Mouse (Mus musculus) liver, embryonic 14.5 days (tissue): Measurements from ENCODE around the gene Kctd20. TPM values are rescaled to one million over a fixed set of nuclear protein-coding genes. Genes with fewer than 3 reads are reported as not detected.

Experiments
- ATAC-seq: fragments of 200-750 bp; cut with Nextera tagmentation; 2 replicates; pipeline ENCODE4 v1.8.0; 2017; ENCODE audit warnings: moderate number of reproducible peaks, mild to moderate bottlenecking, moderate library complexity; ENCODE audit not compliant: insufficient read depth
- DNase-seq, 3 experiments: peaks; one replicate each; pipeline ENCODE4 v3.0.0-alpha.2; 2012 to 2013; ENCODE audit warnings: low read depth in 3 of 3, low spot score in 3 of 3
- H3K27ac ChIP-seq: fragments of 300-500 bp; sonication (generic); 2 replicates; pipeline ENCODE4 v1.5.1; 2014; ENCODE audit warnings: moderate library complexity, mild to moderate bottlenecking, control low read depth, inconsistent platforms
- H3K27me3 ChIP-seq: fragments of 300-500 bp; sonication (generic); 2 replicates; pipeline ENCODE4 v1.6.1; 2014; ENCODE audit warnings: mild to moderate bottlenecking, low read length, moderate library complexity; ENCODE audit not compliant: control insufficient read depth, insufficient read depth
- H3K36me3 ChIP-seq: fragments of 300-500 bp; sonication (generic); replicated peaks from 2 replicates; pipeline ENCODE4 v1.6.1; 2014; ENCODE audit warnings: low read depth; ENCODE audit not compliant: control insufficient read depth, insufficient read depth
- H3K4me1 ChIP-seq, 2 experiments: fragments of 200-500 bp in 1 of 2; fragments of 300-500 bp in 1 of 2; sonication (generic) in 1 of 2; replicated peaks; 2 replicates each; pipeline ENCODE4 v1.6.1; 2012 to 2014; ENCODE audit warnings: antibody characterized with exemption in 1 of 2, inconsistent platforms in 1 of 2, low read length in 1 of 2; ENCODE audit not compliant: control insufficient read depth in 2 of 2, insufficient read depth in 2 of 2
- H3K4me2 ChIP-seq: fragments of 300-500 bp; sonication (generic); 2 replicates; pipeline ENCODE4 v1.6.1; 2014; ENCODE audit warnings: low read depth, mild to moderate bottlenecking, control low read depth, moderate library complexity
- H3K4me3 ChIP-seq, 2 experiments: fragments of 200-500 bp in 1 of 2; fragments of 300-500 bp in 1 of 2; sonication (generic) in 1 of 2; 2 replicates each; pipeline ENCODE4 v1.5.1; 2012 to 2014; ENCODE audit warnings: low read depth in 2 of 2, low read length in 2 of 2, mild to moderate bottlenecking in 2 of 2, control low read depth in 1 of 2, inconsistent platforms in 1 of 2, moderate library complexity in 1 of 2; ENCODE audit not compliant: insufficient read depth in 1 of 2
- H3K9ac ChIP-seq: fragments of 300-500 bp; sonication (generic); replicated peaks from 2 replicates; pipeline ENCODE4 v1.6.1; 2014; ENCODE audit warnings: mild to moderate bottlenecking, control low read depth, moderate library complexity
- H3K9me3 ChIP-seq: fragments of 300-500 bp; sonication (generic); 2 replicates; pipeline ENCODE4 v1.6.1; 2016; ENCODE audit warnings: low read length, mixed read lengths; ENCODE audit not compliant: control insufficient read depth
- CTCF ChIP-seq: IDR thresholded peaks from 2 replicates; pipeline ENCODE4 v1.5.1; 2016; ENCODE audit warnings: antibody characterized with exemption, low read depth, control low read depth
- EP300 ChIP-seq: IDR thresholded peaks from 2 replicates; pipeline ENCODE4 v1.6.1; 2016; ENCODE audit warnings: antibody characterized with exemption, low read depth
- WGBS: fragments of 180-500 bp; shearing (Covaris S2); extraction: QIAGEN DNeasy Blood & Tissue Kit; methylation state at CpG from one replicate; pipeline ENCODE4 v1.1.7; 2014; ENCODE audit not compliant: insufficient replicate concordance; 5-methylcytosine and 5-hydroxymethylcytosine counted together
- polyA plus RNA-seq, 2 experiments: library from polyadenylated mRNA; depleted of rRNA in 1 of 2; stranded (reverse) in 1 of 2; unstranded in 1 of 2; fragments of >200 nt; fragmentation: Nextera tagmentation in 1 of 2; extraction: Ambion mirVana in 1 of 2; gene quantifications; 2 replicates each; pipeline versions ENCODE4 v1.2.1 to v1.2.3; 2012 to 2014

The Kctd20 gene
- polyA plus RNA-seq, 2 experiments: 30.4 to 55.3 TPM

GRCm38 (mm10) chr17:28960597-28960996 lies 8.8 kb downstream of the Kctd20 start:
- WGBS: 65% methylated on average over 10 of the region's 10 CpGs
- no peaks in the 10 kb centered on the region for H3K27me3 ChIP-seq
- ATAC-seq (no peak), DNase-seq (no peak)
- peaks cover 0 to 9% of the 10 kb centered on the region in 2 experiments; a peak in 2 of 4 replicates for H3K4me1 ChIP-seq
- no peak overlapping the region for H3K4me3 ChIP-seq
- H3K36me3 ChIP-seq: peaks cover 62% of the 10 kb centered on the region
- no peaks in the 10 kb centered on the region for H3K9me3 ChIP-seq
- no peak overlapping the region for H3K27ac ChIP-seq
- no peak overlapping the region for H3K4me2 ChIP-seq
- TF ChIP-seq EP300: no peak
- no peak for TF ChIP-seq CTCF
- no peak overlapping the region for H3K9ac ChIP-seq

GRCm38 (mm10) chr17:28961596-28961995 lies 9.8 kb downstream of the Kctd20 start:
- peaks cover 72% of the 10 kb centered on the region for H3K36me3 ChIP-seq
- H3K27ac ChIP-seq: no peak overlapping the region
- H3K4me2 ChIP-seq: no peak overlapping the region
- H3K27me3 ChIP-seq: no peaks in the 10 kb centered on the region
- ATAC-seq (0 out of 2 replicates have a peak, but pooled peaks have one; percentile 19), DNase-seq (no peak)
- peaks cover 0 to 9% of the 10 kb centered on the region in 2 experiments; a peak in 2 of 4 replicates for H3K4me1 ChIP-seq
- no peak overlapping the region for H3K4me3 ChIP-seq
- TF ChIP-seq CTCF (no peak), EP300 (no peak)
- WGBS: 83% methylated on average over 10 of the region's 10 CpGs
- no peaks in the 10 kb centered on the region for H3K9me3 ChIP-seq
- no peak overlapping the region for H3K9ac ChIP-seq

GRCm38 (mm10) chr17:28967021-28967610 lies 15.4 kb downstream of the Kctd20 start:
- no peak for ATAC-seq
- H3K27ac ChIP-seq: no peak overlapping the region
- no peaks in the 10 kb centered on the region for H3K9me3 ChIP-seq
- no peaks in the 10 kb centered on the region for H3K27me3 ChIP-seq
- no peak overlapping the region for H3K4me3 ChIP-seq
- TF ChIP-seq CTCF (no peak), EP300 (no peak)
- no peak overlapping the region for H3K4me2 ChIP-seq
- peaks cover 7% of the 10 kb centered on the region in 2 experiments for H3K4me1 ChIP-seq
- WGBS: 39% methylated on average over 11 of the region's 11 CpGs
- DNase-seq: no peak
- H3K9ac ChIP-seq: no peak overlapping the region
- H3K36me3 ChIP-seq: peaks cover 93% of the 10 kb centered on the region

- H3K36me3 ChIP-seq: peaks cover 77% of the 10 kb centered on the region
- no peak for DNase-seq
- H3K27ac ChIP-seq: no peak overlapping the region
- no peak overlapping the region for H3K9ac ChIP-seq
- no peaks in the 10 kb centered on the region for H3K9me3 ChIP-seq
- H3K4me1 ChIP-seq: peaks cover 7% of the 10 kb centered on the region in 2 experiments
- TF ChIP-seq EP300: no peak
- no peak for TF ChIP-seq CTCF
- ATAC-seq: no peak
- no peak overlapping the region for H3K4me2 ChIP-seq
- H3K27me3 ChIP-seq: no peaks in the 10 kb centered on the region
- H3K4me3 ChIP-seq: no peak overlapping the region
Observed at GRCm38 (mm10) chr17:28970122-28970521, 18.4 kb downstream of the Kctd20 start.

- Histone ChIP-seq H3K36me3 (peaks cover 14% of the 10 kb centered on the region), H3K27me3 (no peaks in the 10 kb centered on the region), H3K9me3 (no peaks in the 10 kb centered on the region), H3K4me3 (no peak overlapping the region), H3K4me1 (no peaks in the 10 kb centered on the region; a peak in 1 of 4 replicates), H3K9ac (no peak overlapping the region), H3K27ac (no peak overlapping the region), H3K4me2 (no peak overlapping the region)
- TF ChIP-seq EP300 (no peak), CTCF (no peak)
- ATAC-seq: peak; percentile 26; the same call in 1 of the 2 replicates
- WGBS: 83% methylated on average over 4 of the region's 4 CpGs
- DNase-seq: no peak
Observed at GRCm38 (mm10) chr17:28979091-28979490, 27.3 kb downstream of the Kctd20 start.
